Mouse (Mus musculus): ENCODE measurements around the gene Thtpa.

DNA sequence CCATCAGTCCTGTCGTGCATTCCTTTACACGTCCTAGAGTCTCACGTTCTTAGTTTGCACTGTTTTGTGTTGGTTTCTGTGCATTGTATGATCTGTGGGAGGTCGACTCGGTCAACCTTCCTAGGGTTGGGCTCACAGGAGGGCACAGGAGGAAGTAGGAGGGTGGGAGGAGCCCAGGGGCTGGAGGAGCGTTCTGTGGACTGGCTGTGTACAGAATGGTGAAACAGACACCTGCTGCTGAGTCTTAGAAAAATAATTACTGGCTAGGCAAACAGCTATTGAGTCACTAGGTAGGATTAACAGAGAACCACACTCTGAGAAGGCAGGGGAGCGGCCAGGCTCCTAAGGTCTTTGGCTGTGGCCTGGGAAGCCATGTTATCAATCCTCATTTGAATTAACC lies 44.7 kb downstream of the Thtpa start:
- TF ChIP-seq CTCF (IDR thresholded peaks at IDR 0.05; ENCODE audit: low read depth, low read length) (no peak), POLR2A (IDR thresholded peaks at IDR 0.05; ENCODE audit: borderline replicate concordance, low read depth, low read length) (no peak)
